Mouse (Mus musculus) bone marrow macrophage, adult 2 months (primary cell): ENCODE results near the gene Dnajc24.

Experiments
- CTCF ChIP-seq: IDR thresholded peaks from 2 replicates; pipeline ENCODE4 v1.5.1; 2012; ENCODE audit warnings: low read depth, mild to moderate bottlenecking, low read length, moderate library complexity
- POLR2A ChIP-seq: IDR thresholded peaks from 2 replicates; pipeline ENCODE4 v1.6.1; 2012; ENCODE audit warnings: mild to moderate bottlenecking, low read depth, low read length, borderline replicate concordance

GRCm38 (mm10) chr2:105953862-105954261 lies 49.5 kb downstream of the Dnajc24 start:
- no peak for TF ChIP-seq CTCF
- TF ChIP-seq POLR2A, result no peak
